Mouse (Mus musculus) kidney, postnatal 25 days (tissue): ENCODE results near the gene Trabd2b.

Source experiments
- DNase-seq, 2 experiments: peaks; one replicate each; pipeline ENCODE4 v3.0.0; 2021; ENCODE audit warnings: mixed read lengths in 2 of 2

The Trabd2b gene

GRCm38 (mm10) chr4:114495688-114496426 lies 89.3 kb downstream of the Trabd2b start:
- DNase-seq: no peak

- peak in 1 of 2 experiments; percentile 9 for DNase-seq
These were observed 93.1 kb downstream of the Trabd2b start for GRCm38 (mm10) chr4:114499650-114500049.

GRCm38 (mm10) chr4:114500317-114500716 lies 93.8 kb downstream of the Trabd2b start:
- DNase-seq: peak; percentile 31 to 71

GRCm38 (mm10) chr4:114501048-114501447 lies 94.5 kb downstream of the Trabd2b start:
- no peak for DNase-seq

GRCm38 (mm10) chr4:114501611-114502010 lies 95.1 kb downstream of the Trabd2b start:
- no peak for DNase-seq

- peak; percentile 28 to 64 for DNase-seq
These were observed 97.9 kb downstream of the Trabd2b start for GRCm38 (mm10) chr4:114504227-114505041.

GRCm38 (mm10) chr4:114509601-114510000 lies 103.1 kb downstream of the Trabd2b start:
- no peak for DNase-seq

GRCm38 (mm10) chr4:114511649-114512048 lies 105.1 kb downstream of the Trabd2b start:
- peak in 1 of 2 experiments; percentile 33 for DNase-seq

- no peak for DNase-seq
These were observed 106.6 kb downstream of the Trabd2b start for GRCm38 (mm10) chr4:114513149-114513548.

- DNase-seq: peak in 1 of 2 experiments; percentile 50
These were observed 108.8 kb downstream of the Trabd2b start for GRCm38 (mm10) chr4:114515330-114515771.

- DNase-seq: peak; percentile 37 to 68
These were observed 110.1 kb downstream of the Trabd2b start for GRCm38 (mm10) chr4:114516651-114517050.

- no peak for DNase-seq
These were observed 111.5 kb downstream of the Trabd2b start for GRCm38 (mm10) chr4:114518061-114518460.

GRCm38 (mm10) chr4:114518571-114518970 lies 112.0 kb downstream of the Trabd2b start:
- DNase-seq: no peak

- DNase-seq: no peak
These were observed 112.8 kb downstream of the Trabd2b start for GRCm38 (mm10) chr4:114519321-114519720.

- DNase-seq: no peak
These were observed 113.4 kb downstream of the Trabd2b start for GRCm38 (mm10) chr4:114519966-114520365.

GRCm38 (mm10) chr4:114523335-114524188 lies 117.0 kb downstream of the Trabd2b start:
- peak in 1 of 2 experiments; percentile 10 for DNase-seq

GRCm38 (mm10) chr4:114531591-114531990 lies 125.1 kb downstream of the Trabd2b start:
- DNase-seq: no peak

GRCm38 (mm10) chr4:114533894-114534754 lies 127.6 kb downstream of the Trabd2b start:
- no peak for DNase-seq

GRCm38 (mm10) chr4:114537376-114537974 lies 131.0 kb downstream of the Trabd2b start:
- DNase-seq: no peak

- no peak for DNase-seq
These were observed 133.5 kb downstream of the Trabd2b start for GRCm38 (mm10) chr4:114540031-114540430.

GRCm38 (mm10) chr4:114541221-114541620 lies 134.7 kb downstream of the Trabd2b start:
- no peak for DNase-seq
